Mouse (Mus musculus) adrenal gland, adult 2 months (tissue): ENCODE measurements around the gene Col16a1. TPM values are rescaled to one million over a fixed set of nuclear protein-coding genes. Genes with fewer than 3 reads are reported as not detected.

ENCODE experiments used
- DNase-seq: peaks from one replicate; pipeline ENCODE4 v3.0.0; 2021
- polyA plus RNA-seq: library from polyadenylated mRNA; depleted of rRNA; stranded (reverse); fragments of >200 nt; gene quantifications from 2 replicates; pipeline ENCODE4 v1.2.3, GENCODE M21; 2012
- total RNA-seq, 2 experiments: library from RNA; stranded (reverse); gene quantifications; 2 replicates each; pipeline ENCODE4 v1.2.3; 2021

Gene Col16a1
- total and polyA plus RNA-seq, 3 experiments = 9.2 to 15.8 (median 15.7) TPM

GRCm38 (mm10) chr4:130045609-130046008 is 2.0 kb upstream of the Col16a1 start:
- DNase-seq = peak; percentile 21

GRCm38 (mm10) chr4:130048203-130048479 is 501 bp downstream of the Col16a1 start:
- DNase-seq = no peak

- peak; percentile 93 for DNase-seq
Measured at GRCm38 (mm10) chr4:130050056-130050824, 2.6 kb downstream of the Col16a1 start.

- no peak for DNase-seq
Measured at GRCm38 (mm10) chr4:130052283-130052682, 4.6 kb downstream of the Col16a1 start.

- peak; percentile 68 for DNase-seq
Measured at GRCm38 (mm10) chr4:130053111-130053510, 5.5 kb downstream of the Col16a1 start.

GRCm38 (mm10) chr4:130054727-130055126 is 7.1 kb downstream of the Col16a1 start:
- DNase-seq = no peak

GRCm38 (mm10) chr4:130055160-130056010 is 7.7 kb downstream of the Col16a1 start:
- DNase-seq = no peak

- DNase-seq = no peak
Measured at GRCm38 (mm10) chr4:130056011-130056322, 8.3 kb downstream of the Col16a1 start.

GRCm38 (mm10) chr4:130056471-130056870 is 8.8 kb downstream of the Col16a1 start:
- no peak for DNase-seq

GRCm38 (mm10) chr4:130060937-130061336 is 13.3 kb downstream of the Col16a1 start:
- DNase-seq = no peak

- DNase-seq = no peak
Measured at GRCm38 (mm10) chr4:130063191-130063590, 15.6 kb downstream of the Col16a1 start.

GRCm38 (mm10) chr4:130066816-130067215 is 19.2 kb downstream of the Col16a1 start:
- peak; percentile 61 for DNase-seq

GRCm38 (mm10) chr4:130070523-130070922 is 22.9 kb downstream of the Col16a1 start:
- no peak for DNase-seq

- no peak for DNase-seq
Measured at GRCm38 (mm10) chr4:130071758-130072157, 24.1 kb downstream of the Col16a1 start.

GRCm38 (mm10) chr4:130073367-130073766 is 25.7 kb downstream of the Col16a1 start:
- DNase-seq = no peak

- DNase-seq = peak; percentile 78
Measured at GRCm38 (mm10) chr4:130074761-130075515, 27.3 kb downstream of the Col16a1 start.

GRCm38 (mm10) chr4:130076856-130077255 is 29.2 kb downstream of the Col16a1 start:
- no peak for DNase-seq

GRCm38 (mm10) chr4:130078816-130079485 is 31.3 kb downstream of the Col16a1 start:
- DNase-seq = no peak

- no peak for DNase-seq
Measured at GRCm38 (mm10) chr4:130079521-130079920, 31.9 kb downstream of the Col16a1 start.

GRCm38 (mm10) chr4:130081345-130082190 is 33.9 kb downstream of the Col16a1 start:
- DNase-seq = peak; percentile 86

- DNase-seq = no peak
Measured at GRCm38 (mm10) chr4:130082211-130082610, 34.6 kb downstream of the Col16a1 start.
